Mouse (Mus musculus) hindbrain, embryonic 16.5 days (tissue): ENCODE results near the gene Zpld1. TPM values are rescaled to one million over a fixed set of nuclear protein-coding genes. Genes with fewer than 3 reads are reported as not detected.

Source experiments
- ATAC-seq: fragments of 200-750 bp; cut with Nextera tagmentation; 2 replicates; pipeline ENCODE4 v1.8.0; 2017; ENCODE audit warnings: moderate TSS enrichment, moderate library complexity
- H3K27ac ChIP-seq: fragments of 300-500 bp; sonication (generic); 2 replicates; pipeline ENCODE4 v1.5.1; 2014; ENCODE audit warnings: low read depth, mild to moderate bottlenecking, control low read depth, low read length, moderate library complexity
- H3K27me3 ChIP-seq: fragments of 300-500 bp; sonication (generic); replicated peaks from 2 replicates; pipeline ENCODE4 v1.6.1; 2014; ENCODE audit warnings: low read length; ENCODE audit not compliant: control insufficient read depth, insufficient read depth
- H3K36me3 ChIP-seq: fragments of 300-500 bp; sonication (generic); 2 replicates; pipeline ENCODE4 v1.6.1; 2014; ENCODE audit warnings: mild to moderate bottlenecking, low read length, moderate library complexity, mixed read lengths; ENCODE audit not compliant: control insufficient read depth, insufficient read depth
- H3K4me1 ChIP-seq: fragments of 300-500 bp; sonication (generic); 2 replicates; pipeline ENCODE4 v1.6.1; 2014; ENCODE audit warnings: low read depth, low read length; ENCODE audit not compliant: control insufficient read depth, insufficient read depth
- H3K4me2 ChIP-seq: fragments of 300-500 bp; sonication (generic); 2 replicates; pipeline ENCODE4 v1.6.1; 2014; ENCODE audit warnings: mild to moderate bottlenecking, low read length, control low read depth, moderate library complexity
- H3K4me3 ChIP-seq: fragments of 300-500 bp; sonication (generic); 2 replicates; pipeline ENCODE4 v1.5.1; 2014; ENCODE audit warnings: mild to moderate bottlenecking, low read length, control low read depth, moderate library complexity
- H3K9ac ChIP-seq: fragments of 300-500 bp; sonication (generic); 2 replicates; pipeline ENCODE4 v1.6.1; 2014; ENCODE audit warnings: low read depth, mild to moderate bottlenecking, control low read depth, low read length, moderate library complexity
- H3K9me3 ChIP-seq: fragments of 300-500 bp; sonication (generic); 2 replicates; pipeline ENCODE4 v1.6.1; 2014; ENCODE audit warnings: mild to moderate bottlenecking, low read length, moderate library complexity; ENCODE audit not compliant: control insufficient read depth
- WGBS: fragments of 180-500 bp; shearing (Covaris S2); extraction: QIAGEN DNeasy Blood & Tissue Kit; methylation state at CpG from one replicate; pipeline ENCODE4 v1.1.7; 2014; 5-methylcytosine and 5-hydroxymethylcytosine counted together
- polyA plus RNA-seq: library from polyadenylated mRNA; unstranded; fragments of >200 nt; fragmentation: Nextera tagmentation; extraction: Ambion mirVana; gene quantifications from 2 replicates; pipeline ENCODE4 v1.2.1, GENCODE M21; 2015

Gene Zpld1
- polyA plus RNA-seq, 1 experiment from 2014 or later: 0.58 TPM

GRCm38 (mm10) chr16:55259719-55260118 is 38.1 kb downstream of the Zpld1 start:
- no peak for ATAC-seq
- no peak overlapping the region for H3K27ac ChIP-seq

GRCm38 (mm10) chr16:55240996-55241395 is 56.8 kb downstream of the Zpld1 start:
- Histone ChIP-seq H3K4me3 (no peak overlapping the region), H3K36me3 (no peaks in the 10 kb centered on the region), H3K9ac (no peak overlapping the region), H3K4me1 (no peaks in the 10 kb centered on the region), H3K27me3 (no peaks in the 10 kb centered on the region), H3K27ac (no peak overlapping the region), H3K4me2 (no peak overlapping the region), H3K9me3 (no peaks in the 10 kb centered on the region)
- ATAC-seq: no peak
- WGBS: 77% methylated on average over 2 of the region's 2 CpGs

More at GRCm38 (mm10) chr16:55259719-55260118, 38.1 kb downstream of the Zpld1 start:
- Histone ChIP-seq H3K4me2 (no peak overlapping the region), H3K9me3 (no peaks in the 10 kb centered on the region), H3K4me1 (no peaks in the 10 kb centered on the region), H3K27me3 (no peaks in the 10 kb centered on the region), H3K9ac (no peak overlapping the region), H3K36me3 (no peaks in the 10 kb centered on the region), H3K4me3 (no peak overlapping the region)
- WGBS: 67% methylated on average over 6 of the region's 6 CpGs

GRCm38 (mm10) chr16:55228995-55229622 is 68.7 kb downstream of the Zpld1 start:
- Histone ChIP-seq H3K27me3 (no peaks in the 10 kb centered on the region), H3K9me3 (no peaks in the 10 kb centered on the region), H3K4me2 (no peak overlapping the region), H3K36me3 (no peaks in the 10 kb centered on the region), H3K4me1 (no peaks in the 10 kb centered on the region), H3K9ac (no peak overlapping the region), H3K4me3 (no peak overlapping the region), H3K27ac (no peak overlapping the region)
- no peak for ATAC-seq
- WGBS: 82% methylated on average over 1 of the region's 1 CpGs

- Histone ChIP-seq H3K27me3 (no peaks in the 10 kb centered on the region), H3K4me2 (no peak overlapping the region), H3K4me1 (no peaks in the 10 kb centered on the region), H3K9me3 (no peaks in the 10 kb centered on the region), H3K36me3 (no peaks in the 10 kb centered on the region), H3K9ac (no peak overlapping the region), H3K27ac (no peak overlapping the region), H3K4me3 (no peak overlapping the region)
- no peak for ATAC-seq
- 96% methylated on average over 1 of the region's 1 CpGs for WGBS
Measured at GRCm38 (mm10) chr16:55203945-55204344, 93.8 kb downstream of the Zpld1 start.

GRCm38 (mm10) chr16:55190397-55190796 is 107.4 kb downstream of the Zpld1 start:
- Histone ChIP-seq H3K9ac (no peak overlapping the region), H3K27me3 (no peaks in the 10 kb centered on the region), H3K9me3 (no peaks in the 10 kb centered on the region), H3K4me2 (no peak overlapping the region), H3K4me1 (no peaks in the 10 kb centered on the region), H3K27ac (no peak overlapping the region), H3K4me3 (no peak overlapping the region), H3K36me3 (no peaks in the 10 kb centered on the region)
- WGBS: 34% methylated on average over 2 of the region's 2 CpGs
- ATAC-seq: no peak

GRCm38 (mm10) chr16:55185370-55185769 is 112.4 kb downstream of the Zpld1 start:
- 69% methylated on average over 1 of the region's 1 CpGs for WGBS

More at GRCm38 (mm10) chr16:55185370-55185769, 112.4 kb downstream of the Zpld1 start:
- H3K36me3 ChIP-seq: no peaks in the 10 kb centered on the region
- no peak overlapping the region for H3K4me2 ChIP-seq
- no peaks in the 10 kb centered on the region for H3K27me3 ChIP-seq
- H3K4me3 ChIP-seq: no peak overlapping the region
- H3K9me3 ChIP-seq: no peaks in the 10 kb centered on the region
- H3K4me1 ChIP-seq: no peaks in the 10 kb centered on the region
- ATAC-seq: no peak
- no peak overlapping the region for H3K9ac ChIP-seq
- no peak overlapping the region for H3K27ac ChIP-seq
